Mouse (Mus musculus) frontal cortex, postnatal 10 days (tissue): ENCODE data around the gene Gpt2.

Experiments
- DNase-seq, 2 experiments: peaks; one replicate each; pipeline ENCODE4 v3.0.0; 2022; ENCODE audit warnings: low spot score in 2 of 2, mixed read lengths in 1 of 2

Gpt2 gene

DNA sequence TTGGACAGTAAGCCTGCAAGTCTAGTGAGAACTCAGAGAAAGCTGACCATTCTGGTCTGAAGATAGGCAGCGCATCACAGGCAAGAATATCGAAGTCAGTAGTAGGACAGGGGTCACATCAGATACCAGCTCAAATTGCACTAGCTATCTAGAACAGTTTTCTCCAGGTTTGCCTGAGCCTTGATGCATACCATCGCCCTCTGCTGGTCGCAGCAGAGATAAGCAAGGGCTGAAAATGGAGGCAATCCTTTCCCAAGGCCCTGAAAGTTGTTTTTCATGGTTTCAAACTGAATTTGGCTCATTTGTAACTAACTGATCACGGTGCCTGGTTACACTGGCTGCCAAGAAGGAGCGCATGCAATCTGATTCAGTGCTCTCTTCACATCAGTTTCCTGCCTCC, 33.7 kb downstream of the Gpt2 start:
- DNase-seq, result peak in 1 of 2 experiments; percentile 53

DNA sequence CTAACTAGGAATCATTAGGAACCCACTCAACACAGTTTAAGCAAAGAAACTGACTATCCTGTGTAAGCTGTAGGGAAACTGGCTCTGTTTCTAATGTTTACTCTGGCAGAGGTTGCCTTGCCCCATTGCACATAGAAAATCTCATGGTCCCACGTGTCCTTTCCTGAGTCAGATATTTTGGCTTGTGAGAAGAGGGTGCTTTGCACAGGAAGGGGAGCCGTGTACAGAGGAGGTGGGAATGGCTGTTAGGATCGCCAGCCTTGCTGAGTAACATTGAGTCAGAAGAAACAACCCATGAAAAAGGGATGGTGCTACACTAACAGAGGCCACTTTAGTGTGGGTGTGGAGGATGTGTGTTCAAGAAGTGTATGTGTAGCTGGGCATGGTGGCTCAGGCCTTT, 36.6 kb downstream of the Gpt2 start:
- no peak for DNase-seq

DNA sequence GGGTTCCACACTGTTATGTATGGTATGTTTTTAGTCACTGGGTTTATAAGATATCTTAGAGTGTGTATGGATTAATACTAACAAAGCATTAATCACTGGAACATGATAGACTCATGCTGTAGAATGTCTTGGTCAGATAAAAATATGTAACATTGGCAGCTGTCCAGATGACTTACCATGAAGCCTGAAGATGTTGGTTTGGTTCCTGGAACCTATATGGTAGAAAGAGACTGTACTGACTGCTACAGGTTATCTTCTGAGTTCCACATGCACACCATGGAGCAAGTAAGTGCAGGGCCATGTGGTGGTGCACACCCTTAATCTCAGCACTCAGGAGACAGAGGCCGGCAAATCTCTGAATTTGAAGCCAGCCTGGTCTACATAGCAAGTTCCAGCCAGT, 38.3 kb downstream of the Gpt2 start:
- no peak for DNase-seq

DNA sequence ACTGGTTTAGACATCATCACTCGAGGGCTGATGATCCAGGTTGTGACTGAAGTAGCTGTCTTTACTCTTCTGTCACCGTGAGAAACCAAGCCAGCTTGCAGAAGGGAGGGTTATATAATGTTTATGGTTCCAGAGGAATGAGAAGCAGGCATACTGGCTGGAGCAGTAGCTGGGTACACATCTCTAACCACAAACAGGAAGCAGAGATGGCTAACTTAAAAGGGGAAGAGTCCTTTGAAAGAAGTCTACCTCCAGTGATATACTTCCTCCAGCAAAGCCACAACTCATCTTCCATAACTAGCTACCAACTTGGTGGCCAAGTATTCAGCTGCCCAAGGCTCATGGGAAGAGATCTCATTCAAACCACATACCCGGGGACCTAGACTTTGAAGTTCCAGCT, 39.1 kb downstream of the Gpt2 start:
- DNase-seq, result no peak

DNA sequence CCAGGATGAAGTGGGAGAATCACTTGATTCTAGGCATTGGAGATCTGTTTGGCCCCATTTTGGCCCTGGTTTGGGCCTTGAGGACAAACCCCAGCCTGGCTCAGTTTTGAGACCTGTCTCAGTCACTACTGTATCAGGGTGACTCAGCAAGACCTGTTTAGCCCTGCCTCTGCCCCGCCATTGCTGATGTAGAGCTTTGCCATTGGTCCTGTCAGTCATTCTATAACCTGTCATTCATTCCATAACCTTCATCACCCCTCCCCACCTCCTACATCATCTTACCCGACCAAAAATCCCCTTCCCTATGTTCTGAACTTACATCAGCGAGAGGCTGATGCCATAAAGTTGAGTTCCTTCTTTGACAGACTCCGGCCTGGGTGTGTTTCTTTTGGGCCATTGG, 40.5 kb downstream of the Gpt2 start:
- DNase-seq, result no peak

DNA sequence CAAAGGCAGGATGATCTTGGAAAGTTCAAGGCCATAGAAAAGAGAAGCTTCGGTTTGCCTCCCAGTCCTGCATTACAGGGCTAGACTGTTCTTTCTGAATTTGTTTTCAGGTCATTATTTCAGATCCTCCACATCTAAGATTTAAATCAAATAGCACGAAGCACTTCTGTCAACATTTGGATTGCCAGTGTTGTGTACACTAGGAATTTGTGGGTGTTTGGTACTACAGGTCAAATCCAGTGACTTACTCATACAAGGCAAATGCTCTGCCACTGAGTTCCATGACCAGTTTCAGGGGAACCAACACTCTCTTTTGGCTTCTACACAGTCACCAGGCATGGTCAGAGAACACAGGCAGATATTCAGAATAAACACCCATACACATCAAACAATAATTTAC, 41.1 kb downstream of the Gpt2 start:
- DNase-seq, result no peak

DNA sequence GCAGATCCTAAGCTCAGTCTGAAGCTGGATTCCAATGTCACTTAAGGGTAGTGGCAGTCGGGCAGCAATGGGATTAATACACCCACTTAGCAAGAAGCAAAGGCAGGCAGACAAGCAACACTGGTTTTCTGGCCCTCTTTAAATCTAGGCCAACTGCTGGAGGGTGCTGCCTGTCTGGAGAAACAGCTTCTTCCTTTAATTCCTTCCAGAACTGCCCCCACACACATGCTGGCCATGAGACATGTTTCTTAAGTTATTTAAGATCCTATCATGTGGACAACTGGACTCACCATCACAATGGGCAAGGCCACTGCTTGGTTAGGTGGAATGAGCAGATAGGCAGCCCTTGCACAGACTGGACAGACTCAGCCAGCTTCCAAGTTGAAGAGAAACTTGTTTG, 41.8 kb downstream of the Gpt2 start:
- DNase-seq, result no peak

DNA sequence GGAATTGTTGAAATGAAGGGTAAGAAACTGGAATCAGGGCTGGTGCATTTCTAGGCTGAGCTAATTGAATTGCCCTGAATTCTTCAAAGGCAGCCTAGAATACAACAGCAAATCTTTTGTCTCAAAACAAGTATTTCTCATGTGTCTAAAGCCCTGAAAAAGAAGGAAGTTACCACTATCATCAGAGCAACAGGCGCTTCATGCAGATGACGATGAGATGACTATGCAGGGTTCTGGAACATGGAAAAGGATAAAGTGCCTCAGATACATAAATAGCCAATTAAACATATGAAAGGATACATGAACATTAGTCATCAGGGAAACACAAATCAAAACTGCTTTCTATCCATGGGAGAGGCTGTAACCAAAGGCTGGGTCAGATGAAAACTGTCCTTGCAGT, 44.0 kb downstream of the Gpt2 start:
- DNase-seq, result no peak

DNA sequence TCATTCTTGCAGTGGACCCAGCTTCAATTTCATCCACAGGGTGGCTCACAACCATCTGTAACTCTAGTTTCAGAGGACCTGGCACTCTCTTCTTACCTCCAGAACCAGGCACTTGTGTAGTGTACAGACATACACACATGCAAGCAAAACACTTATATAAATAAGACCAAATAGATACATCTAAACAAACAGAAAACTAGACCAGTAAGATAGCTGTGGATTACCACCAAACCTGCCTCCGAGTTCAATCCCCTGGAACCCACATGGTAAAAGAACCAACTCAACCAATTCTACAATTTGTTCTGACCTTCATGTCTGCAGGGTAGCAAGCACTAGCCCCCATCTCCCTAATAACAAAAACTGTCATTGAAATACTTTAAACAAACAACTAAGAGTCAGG, 59.6 kb downstream of the Gpt2 start:
- DNase-seq, result no peak

DNA sequence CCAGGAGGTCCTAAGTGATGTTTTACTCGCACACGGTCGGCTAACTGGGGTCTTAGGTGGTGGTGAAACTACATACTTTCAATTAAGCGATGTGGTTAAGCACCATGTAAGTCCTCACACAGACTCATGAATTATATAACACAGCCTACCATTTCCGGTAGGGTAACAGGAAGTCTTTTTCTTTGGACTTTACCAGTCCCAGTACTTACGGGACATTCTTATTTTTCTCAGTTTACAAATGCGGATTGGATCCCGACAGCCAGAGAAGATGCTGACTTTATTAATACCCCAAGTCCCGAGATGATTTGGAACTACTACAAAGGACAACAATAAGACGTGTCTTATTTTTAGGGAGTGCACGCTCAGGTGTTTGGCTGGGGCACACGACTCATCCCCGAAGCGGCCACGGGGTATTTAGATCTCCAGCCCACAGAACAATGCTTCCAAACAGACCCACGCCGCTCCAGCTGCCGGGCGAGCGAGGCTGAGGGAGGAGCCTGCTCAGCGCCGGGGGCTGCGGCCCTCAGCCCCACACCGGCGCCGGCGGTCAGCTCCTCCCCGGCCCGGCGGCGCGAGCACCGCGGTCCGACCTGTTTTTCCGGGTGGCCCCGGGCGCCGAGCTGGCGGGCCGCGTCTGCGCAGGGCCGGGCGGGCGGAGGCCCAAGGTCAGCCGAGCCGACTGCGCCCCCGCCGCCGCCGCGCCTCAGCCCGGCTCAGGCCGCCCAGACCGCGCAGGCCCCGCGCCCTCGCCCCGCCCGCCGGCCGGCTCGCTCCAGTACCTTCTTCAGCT, 62.2 kb downstream of the Gpt2 start:
- DNase-seq, result no peak

DNA sequence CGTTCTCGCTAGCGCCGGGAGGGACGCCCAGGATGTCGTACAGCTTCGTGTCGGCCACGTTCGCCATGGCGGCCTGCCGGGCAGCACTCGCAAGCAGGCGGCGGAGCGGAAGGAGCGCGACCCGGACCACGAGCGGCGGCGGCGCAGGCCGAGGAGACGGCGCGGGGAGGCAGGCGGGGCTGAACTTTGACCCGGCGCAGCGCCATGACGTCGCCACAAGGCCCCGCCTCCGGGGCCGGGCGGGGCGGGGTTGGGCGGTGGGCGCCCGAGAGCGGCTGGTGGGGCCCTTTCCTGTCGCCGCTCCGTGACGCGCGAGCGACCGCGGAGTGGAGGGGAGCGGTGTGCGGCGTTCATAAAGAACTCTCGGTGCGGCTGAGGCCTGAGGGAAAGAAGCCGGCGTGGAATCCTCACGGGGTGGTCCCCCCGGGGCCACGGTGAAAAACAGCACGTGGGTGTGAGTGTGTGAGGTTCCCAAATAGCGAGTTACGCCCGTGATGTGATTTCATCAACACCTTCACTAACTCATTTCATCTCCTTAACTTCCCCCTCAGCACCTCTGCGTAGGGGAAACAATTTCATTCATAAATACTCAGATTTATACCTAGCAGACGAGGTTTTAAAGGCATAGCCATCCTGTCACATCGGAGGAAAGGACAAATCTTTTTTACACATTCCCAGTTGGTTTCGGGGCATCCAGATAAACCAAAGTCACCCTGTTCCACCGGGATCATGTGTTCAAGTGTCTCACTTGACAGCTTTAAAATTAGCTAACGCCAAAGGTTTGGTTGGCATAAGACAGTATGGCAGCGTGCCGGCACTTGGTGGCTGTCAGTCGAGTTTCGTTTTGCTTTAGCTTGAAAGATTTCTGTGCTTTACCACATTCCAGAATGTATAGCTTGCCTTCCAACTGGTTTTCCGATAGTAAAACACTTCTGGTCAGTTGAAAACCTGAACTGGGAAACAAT, 63.1 kb downstream of the Gpt2 start, which contains the start of gene Dnaja2:
Dnaja2 (minus strand) TSS at position 164 of the 965 bp plus-strand sequence.
- DNase-seq, result peak; percentile 82 to 92

DNA sequence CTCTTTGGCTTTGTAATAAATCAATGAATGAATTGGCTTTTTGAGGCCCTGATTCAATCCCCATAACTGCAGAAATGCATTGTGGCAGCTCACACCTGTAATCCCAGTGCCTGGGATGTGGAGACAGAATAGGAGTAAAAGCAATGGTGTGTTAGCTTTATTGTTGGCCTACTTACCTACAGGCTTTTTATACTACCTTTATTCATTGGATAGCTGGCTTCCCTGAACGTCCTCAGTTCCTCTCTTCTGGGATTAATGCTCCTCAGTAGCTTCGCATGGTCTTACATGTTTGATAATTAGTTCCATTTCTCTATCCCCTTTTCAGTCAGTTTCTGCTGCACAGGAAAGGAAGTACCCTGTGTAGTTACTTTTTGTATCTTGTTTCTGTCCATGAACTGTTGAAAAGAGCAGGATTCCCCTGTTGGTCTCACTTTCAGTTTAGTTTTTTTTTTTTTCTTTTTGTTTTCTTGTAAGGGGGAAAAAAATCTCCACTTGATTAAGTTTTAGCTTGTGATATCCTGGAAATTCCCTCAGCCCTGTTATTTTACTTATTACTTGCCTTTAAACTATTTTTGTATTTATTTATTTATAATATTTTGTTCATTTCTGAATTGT, 64.7 kb downstream of the Gpt2 start:
- no peak for DNase-seq

DNA sequence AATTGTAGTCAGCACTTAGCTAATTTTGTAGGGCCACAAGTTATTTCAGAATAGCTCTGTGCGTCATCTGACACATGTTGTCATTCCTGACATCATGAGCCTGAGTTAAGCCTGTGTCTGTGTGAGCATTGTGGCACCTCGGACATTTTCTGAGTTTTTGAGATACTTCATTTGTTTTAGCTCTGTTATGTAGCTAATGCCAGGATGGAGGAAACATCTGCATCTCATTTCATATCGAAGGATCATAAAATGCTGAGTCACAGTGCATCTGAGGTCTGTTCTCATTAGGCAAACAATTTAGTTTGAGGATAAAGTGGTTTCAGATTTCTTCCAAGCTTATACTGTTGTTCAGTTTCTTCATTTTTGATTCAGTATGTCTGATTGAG, 65.2 kb downstream of the Gpt2 start:
- no peak for DNase-seq

DNA sequence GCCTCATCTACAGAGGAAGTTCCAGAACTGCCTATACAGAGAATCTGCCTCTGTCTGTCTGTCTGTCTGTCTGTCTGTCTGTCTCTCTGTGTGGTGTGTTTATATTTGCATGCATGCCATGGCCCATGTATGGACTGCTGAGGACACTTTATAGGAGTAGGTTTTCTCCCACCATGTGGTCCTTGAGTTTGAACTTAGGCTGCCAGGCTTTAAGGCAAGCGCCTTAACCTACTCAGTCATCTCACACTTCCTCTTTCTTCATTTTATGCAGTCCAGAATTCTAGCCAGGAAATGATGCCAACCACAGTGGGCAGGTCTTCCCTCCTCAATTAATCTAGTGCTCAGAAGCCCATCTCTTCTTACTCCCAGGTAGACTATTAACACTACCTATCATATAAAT, 66.8 kb downstream of the Gpt2 start:
- DNase-seq, result no peak

DNA sequence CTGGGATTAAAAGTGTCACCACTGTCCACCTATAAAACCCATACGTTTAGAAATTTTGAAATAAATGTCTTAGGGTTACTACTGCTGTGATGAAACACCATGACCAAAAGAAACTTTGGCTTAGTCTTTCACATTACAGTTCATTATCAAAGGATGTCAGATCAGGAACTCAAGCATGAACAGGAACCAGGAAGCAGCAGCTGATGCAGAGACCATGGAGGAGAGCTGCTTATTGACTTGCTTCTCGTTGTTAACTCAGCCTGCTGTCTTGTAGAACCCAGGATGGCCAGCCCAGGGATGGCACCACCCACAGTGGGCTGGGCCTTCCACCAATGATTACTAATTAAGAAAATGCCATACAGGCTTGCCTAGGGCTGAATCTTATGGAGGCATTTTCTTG, 67.6 kb downstream of the Gpt2 start:
- DNase-seq, result no peak

DNA sequence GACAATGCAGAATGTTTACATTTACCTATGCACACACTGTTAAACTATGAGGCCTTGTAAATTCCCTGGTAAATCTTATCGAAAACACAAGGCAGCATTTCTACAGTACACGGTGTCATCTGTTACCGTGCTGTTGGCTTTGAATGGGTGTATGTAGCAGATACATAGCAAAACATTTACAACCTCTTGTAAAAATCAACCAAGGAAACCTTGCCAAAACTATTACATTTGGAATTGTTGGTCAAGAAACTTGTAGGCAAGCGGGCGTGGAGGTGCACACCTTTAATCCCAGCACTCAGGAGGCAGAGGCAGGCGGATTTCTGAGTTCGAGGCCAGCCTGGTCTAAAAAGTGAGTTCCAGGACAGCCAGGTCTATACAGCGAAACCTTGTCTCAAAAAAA, 71.0 kb downstream of the Gpt2 start:
- no peak for DNase-seq

DNA sequence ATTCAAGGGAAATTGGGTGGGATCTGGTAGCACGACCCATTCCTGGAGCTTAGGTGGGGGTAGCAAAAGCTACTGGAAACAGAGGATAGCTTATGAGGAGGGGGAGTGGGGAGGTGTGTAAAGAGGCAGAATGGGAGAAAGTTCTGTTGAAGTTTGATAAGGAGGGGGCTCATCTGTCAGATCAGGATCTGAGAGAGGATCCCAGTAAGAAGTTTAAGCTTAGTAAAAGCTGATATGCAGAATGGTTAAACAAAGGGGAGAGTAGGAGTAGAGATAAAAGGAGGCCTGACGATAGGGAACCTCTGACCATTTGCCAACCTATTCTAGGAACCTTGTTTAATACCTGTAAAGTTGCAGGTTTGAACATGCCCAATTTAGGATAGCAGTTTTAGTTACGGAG, 72.8 kb downstream of the Gpt2 start:
- no peak for DNase-seq

DNA sequence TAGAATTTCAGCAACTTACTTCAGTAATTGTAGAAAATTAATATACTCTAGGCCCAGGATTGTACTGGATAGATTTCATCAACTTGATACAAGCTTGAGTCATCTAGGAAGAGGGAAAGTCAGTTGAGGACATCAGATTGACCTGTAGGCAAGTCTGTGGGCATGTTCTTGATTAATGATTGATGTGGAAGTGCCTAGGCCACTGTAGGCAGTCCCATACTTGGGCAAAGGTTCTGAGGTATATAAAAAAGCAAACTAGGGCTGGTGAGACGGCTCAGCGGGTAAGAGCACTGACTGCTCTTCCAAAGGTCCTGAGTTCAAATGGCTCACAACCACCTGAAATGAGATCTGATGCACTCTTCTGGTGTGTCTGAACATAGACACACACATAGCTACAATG, 75.4 kb downstream of the Gpt2 start:
- no peak for DNase-seq

DNA sequence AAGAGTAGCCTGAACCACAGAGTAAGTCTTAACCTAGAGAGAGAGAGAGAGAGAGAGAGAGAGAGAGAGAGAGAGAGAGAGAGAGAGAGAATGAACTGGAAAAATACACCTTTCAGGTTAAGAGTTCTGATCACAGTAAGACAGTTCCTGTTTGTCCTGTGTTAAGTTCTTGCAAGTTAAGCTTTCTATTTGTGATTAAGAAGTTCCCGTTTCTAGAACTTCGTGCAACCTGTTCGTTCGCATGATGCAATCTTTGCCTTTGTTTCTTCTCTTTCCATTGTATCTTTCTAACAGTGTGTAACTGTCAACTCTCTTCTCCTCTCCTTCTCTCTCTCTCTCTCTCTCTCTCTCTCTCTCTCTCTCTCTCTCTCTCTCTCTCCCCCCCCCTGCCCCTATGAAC, 78.1 kb downstream of the Gpt2 start:
- DNase-seq, result no peak

DNA sequence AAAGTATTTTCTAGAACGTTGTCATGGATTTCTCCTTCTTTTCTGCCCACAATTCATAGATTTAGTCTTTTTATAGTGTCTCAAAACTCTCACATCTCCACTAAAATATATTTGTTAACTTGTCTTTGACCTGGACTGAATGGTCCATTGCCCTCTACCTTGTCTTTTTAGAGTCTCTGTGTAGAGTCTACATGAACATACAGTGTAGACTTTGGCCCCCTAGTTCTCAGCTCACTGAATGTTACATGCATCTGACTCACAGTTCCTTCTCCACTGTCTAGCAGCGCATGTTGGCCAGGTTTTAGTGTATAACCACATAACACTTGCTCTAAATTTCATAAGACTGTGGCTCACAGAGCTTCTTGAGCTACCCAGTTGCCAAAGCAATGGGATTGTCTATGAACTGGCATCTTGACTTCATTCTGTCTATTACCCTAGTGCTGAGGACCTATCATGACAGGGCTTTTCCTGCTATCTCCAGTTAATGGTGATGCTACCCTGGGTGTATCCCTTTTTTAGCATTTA, 81.7 kb downstream of the Gpt2 start:
- DNase-seq, result no peak
